ENCODE assay signal across 9 mouse cellular contexts in genomic region chr19:24163974-24164373, GRCm38 (mm10).
DNase-seq lines count a peak whose midpoint lies in the region; ATAC-seq lines count a peak whose summit lies in the region.
"Had no signal": no experiment of that assay in that cellular context is flagged by ENCODE, and none has a peak within 500 bp of the region (broad histone marks: within the 10 kb centered on the region; RNA-seq: fewer than 3 reads in every experiment).

No protein-coding gene starts in this region.

- H3K36me3 ChIP-seq in liver, embryonic 11.5 days (ENCODE audit: control insufficient read depth, insufficient read depth, low read length): no peaks in the 10 kb centered on the region
- H3K36me3 ChIP-seq in limb, embryonic 10.5 days: no peaks in the 10 kb centered on the region
- no peaks in the 10 kb centered on the region for H3K36me3 ChIP-seq in splenic B cell, adult 2 months (ENCODE audit: control insufficient read depth, insufficient read depth, low read length, poor library complexity, severe bottlenecking)

- WGBS in liver, embryonic 11.5 days: 16% methylated on average over 4 of the region's 4 CpGs
- 14% methylated on average over 4 of the region's 4 CpGs for WGBS in limb, embryonic 10.5 days

- peaks cover 17% of the 10 kb centered on the region for H3K4me1 ChIP-seq in liver, embryonic 11.5 days (replicated peaks; ENCODE audit: control insufficient read depth, insufficient read depth, low read length)
- peaks cover 64% of the 10 kb centered on the region for H3K4me1 ChIP-seq in limb, embryonic 10.5 days

- H3K27ac ChIP-seq in liver, embryonic 11.5 days (ENCODE audit: low read depth, low read length): no peak overlapping the region
- peak overlapping the region; percentile 72 for H3K27ac ChIP-seq in limb, embryonic 10.5 days
- H3K27ac ChIP-seq: heart, adult 2 months had no signal

- DNase-seq in embryo, embryonic 10.5 days (ENCODE audit: low spot score): peak; percentile 42
- DNase-seq in embryo, embryonic 11 days: no peak
- DNase-seq in liver: peak; percentile 11
- DNase-seq in liver, embryonic 11.5 days (ENCODE audit: low spot score): no peak
- no peak for DNase-seq in limb, embryonic 10.5 days (ENCODE audit: low spot score)
- peak; percentile 38 for DNase-seq in splenic B cell, adult 2 months (ENCODE audit: low read depth, low spot score)
- DNase-seq in left cerebral cortex, postnatal 25 days (ENCODE audit: low spot score in 2 of 2): no peak
- DNase-seq in T-cell, adult 2 months (ENCODE audit: low spot score): no peak
- DNase-seq: heart, adult 2 months had no signal

- H3K4me3 ChIP-seq in liver, embryonic 11.5 days (ENCODE audit: low read depth, low read length): no peak overlapping the region
- no peak overlapping the region for H3K4me3 ChIP-seq in limb, embryonic 10.5 days
- H3K4me3 ChIP-seq: heart, adult 2 months had no signal

- intact Hi-C loops in left cerebral cortex, postnatal 25 days (cut with DNase I): no loop called here

- no peaks in the 10 kb centered on the region for H3K27me3 ChIP-seq in liver, embryonic 11.5 days (replicated peaks; ENCODE audit: control insufficient read depth, insufficient read depth, low read length)
- no peaks in the 10 kb centered on the region for H3K27me3 ChIP-seq in limb, embryonic 10.5 days (ENCODE audit: low read depth, poor library complexity, severe bottlenecking)
- no peaks in the 10 kb centered on the region for H3K27me3 ChIP-seq in splenic B cell, adult 2 months (ENCODE audit: control insufficient read depth, insufficient read depth, low read length, poor library complexity, severe bottlenecking)

- H3K9ac ChIP-seq in liver, embryonic 11.5 days (ENCODE audit: low read depth, low read length): no peak overlapping the region

- no peak for ATAC-seq in liver, embryonic 11.5 days (replicated peaks; ENCODE audit: low FRiP score)

- H3K4me2 ChIP-seq in liver, embryonic 11.5 days: no peak overlapping the region

- no peaks in the 10 kb centered on the region for H3K9me3 ChIP-seq in liver, embryonic 11.5 days (ENCODE audit: control insufficient read depth, low read length)
- no peaks in the 10 kb centered on the region for H3K9me3 ChIP-seq in limb, embryonic 10.5 days (replicated peaks)

Comparison
In these comparisons a context has a peak if more than half of its experiments do, and no peak if none do; other contexts are left out.
1. DNase-seq: peak in embryo, embryonic 10.5 days (single experiment), liver (single experiment) and splenic B cell, adult 2 months (single experiment); none in embryo, embryonic 11 days (single experiment), liver, embryonic 11.5 days (single experiment), limb, embryonic 10.5 days (single experiment), left cerebral cortex, postnatal 25 days (0 of 2) and T-cell, adult 2 months (single experiment).